ENCODE assay signal across 20 mouse cellular contexts in genomic region chr11:70168136-70168535, GRCm38 (mm10). TPM values are rescaled to one million over a fixed set of nuclear protein-coding genes. Genes with fewer than 3 reads are reported as not detected.
"Had no signal": no experiment of that assay in that cellular context is flagged by ENCODE, and none has a peak within 500 bp of the region (broad histone marks: within the 10 kb centered on the region; RNA-seq: fewer than 3 reads in every experiment).

No protein-coding gene starts in this region.

- H3K9me3 ChIP-seq: lung, embryonic 15.5 days; megakaryocyte, embryonic 14.5 days; midbrain, embryonic 13.5 days; midbrain, embryonic 15.5 days; neural tube, embryonic 12.5 days; stomach, embryonic 15.5 days had no signal

- H3K9ac ChIP-seq: lung, embryonic 15.5 days; midbrain, embryonic 13.5 days; midbrain, embryonic 15.5 days; neural tube, embryonic 12.5 days; stomach, embryonic 15.5 days had no signal

- H3K4me2 ChIP-seq: lung, embryonic 15.5 days; midbrain, embryonic 11.5 days; midbrain, embryonic 13.5 days; midbrain, embryonic 15.5 days; neural tube, embryonic 12.5 days; stomach, embryonic 15.5 days had no signal

- H3K27ac ChIP-seq: lung, embryonic 15.5 days; midbrain, embryonic 13.5 days; midbrain, embryonic 15.5 days; neural tube, embryonic 12.5 days; stomach, embryonic 15.5 days; stomach, postnatal 0 days had no signal

- H3K36me3 ChIP-seq: lung, embryonic 15.5 days; midbrain, embryonic 13.5 days; midbrain, embryonic 15.5 days; neural tube, embryonic 12.5 days; stomach, embryonic 15.5 days had no signal

- H3K4me1 ChIP-seq: lung, embryonic 15.5 days; midbrain, embryonic 13.5 days; midbrain, embryonic 15.5 days; neural tube, embryonic 12.5 days; stomach, embryonic 15.5 days had no signal

- DNase-seq: lung, adult 2 months; lung, postnatal 14 days; lung, postnatal 36 days; right cerebral cortex, postnatal 14 days; thymus, postnatal 14 days; thymus, postnatal 36 days had no signal

- H3K27me3 ChIP-seq: lung, embryonic 15.5 days; midbrain, embryonic 13.5 days; midbrain, embryonic 15.5 days; neural tube, embryonic 12.5 days; stomach, embryonic 15.5 days had no signal

- H3K4me3 ChIP-seq: lung, embryonic 15.5 days; midbrain, embryonic 13.5 days; midbrain, embryonic 15.5 days; neural tube, embryonic 12.5 days; stomach, embryonic 15.5 days had no signal

- ATAC-seq: lung, postnatal 0 days; midbrain, embryonic 13.5 days; midbrain, embryonic 15.5 days had no signal

RNA-seq across cellular contexts. Expression of gene Clec10a, which starts 12.1 kb away (rescaled TPM):
- polyA plus RNA-seq: neural tube, embryonic 14.5 days had no signal

RNA-seq across cellular contexts. Expression of gene Mgl2, which starts 38.0 kb away (rescaled TPM):
- total RNA-seq: neutrophil, adult 5-6 weeks had no signal

RNA-seq across cellular contexts. Expression of gene Slc16a11, which starts 44.4 kb away (rescaled TPM):
- total RNA-seq: megakaryocyte progenitor cell, adult 5-6 weeks; monocyte, adult 5-6 weeks had no signal
- polyA plus RNA-seq: macrophage had no signal
